In the genomic region with DNA sequence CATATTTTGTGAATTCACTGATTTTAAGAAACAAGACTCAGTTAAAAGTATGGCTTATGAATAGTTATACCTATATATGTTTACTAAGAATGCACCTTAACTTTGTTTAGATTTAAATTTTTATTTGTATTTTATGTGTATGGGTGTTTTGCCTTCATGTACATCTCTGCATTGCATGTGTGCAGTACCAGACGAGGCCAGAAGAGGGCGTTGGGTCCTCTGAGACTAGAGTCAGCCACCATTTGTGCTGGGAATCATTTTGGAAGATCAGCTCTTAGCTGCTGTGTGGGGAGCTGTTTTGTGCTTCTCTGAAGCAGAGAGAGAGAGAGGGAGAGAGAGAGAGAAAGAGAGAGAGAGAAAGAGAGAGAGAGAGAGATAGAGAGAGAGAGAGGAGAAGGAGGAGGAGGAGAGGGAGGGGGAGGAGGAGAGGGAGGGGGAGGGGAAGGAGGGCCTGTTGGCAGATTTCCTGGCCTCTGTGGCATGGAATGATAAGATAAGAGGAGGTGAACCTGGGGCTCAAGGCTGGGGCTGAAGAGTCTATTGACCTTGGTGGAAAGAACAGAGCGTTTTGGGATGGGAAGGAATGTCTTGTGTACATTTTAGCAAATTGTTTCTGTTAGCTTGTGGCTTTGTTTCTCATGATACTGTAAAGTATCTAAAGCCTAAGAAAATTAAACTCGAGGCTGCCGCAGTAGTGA, we compare ENCODE assay signal across 8 mouse cellular contexts. TPM values are rescaled to one million over a fixed set of nuclear protein-coding genes. Genes with fewer than 3 reads are reported as not detected.
A peak's percentile ranks its signal among the peaks of the same experiment; 100 is the strongest.
DNase-seq lines count a peak whose midpoint lies in the region; ATAC-seq and TF ChIP-seq lines count a peak whose summit lies in the region.

No protein-coding gene starts in this region.

- ATAC-seq in midbrain, postnatal 0 days (ENCODE audit: low FRiP score) = no peak
- no peak for ATAC-seq in midbrain, embryonic 13.5 days

- H3K36me3 ChIP-seq in midbrain, postnatal 0 days (ENCODE audit: insufficient read depth, low read length) = no peaks in the 10 kb centered on the region
- H3K36me3 ChIP-seq in midbrain, embryonic 13.5 days = no peaks in the 10 kb centered on the region

- no peak overlapping the region for H3K27ac ChIP-seq in midbrain, postnatal 0 days (ENCODE audit: low read depth, low read length)
- H3K27ac ChIP-seq in midbrain, embryonic 13.5 days = no peak overlapping the region

- H3K27me3 ChIP-seq in midbrain, postnatal 0 days (ENCODE audit: insufficient read depth, low read length) = no peaks in the 10 kb centered on the region
- no peaks in the 10 kb centered on the region for H3K27me3 ChIP-seq in midbrain, embryonic 13.5 days

- no peaks in the 10 kb centered on the region for H3K9me3 ChIP-seq in midbrain, postnatal 0 days (ENCODE audit: low read length)
- no peaks in the 10 kb centered on the region for H3K9me3 ChIP-seq in midbrain, embryonic 13.5 days

- H3K4me2 ChIP-seq in midbrain, postnatal 0 days (ENCODE audit: low read depth, low read length, poor library complexity, severe bottlenecking) = no peak overlapping the region
- no peak overlapping the region for H3K4me2 ChIP-seq in midbrain, embryonic 13.5 days (replicated peaks)

- peak; percentile 19 for DNase-seq in embryo, embryonic 9.5 days (ENCODE audit: extremely low spot score)
- no peak for DNase-seq in embryo, embryonic 10.5 days (ENCODE audit: low spot score)
- DNase-seq in midbrain, postnatal 0 days (ENCODE audit: low spot score) = no peak
- peak; percentile 29 for DNase-seq in c-Kit-positive CD71-positive TER-119-positive erythroid progenitor cells, embryonic 14.5 days (ENCODE audit: low spot score)
- peak; percentile 27 for DNase-seq in mesoderm, embryonic 11.5 days (ENCODE audit: low read depth, low spot score)
- no peak for DNase-seq in MN1 (ENCODE audit: low spot score)
- DNase-seq in left cerebral cortex, adult 9 months (ENCODE audit: low spot score in 2 of 2) = no peak

- no peak overlapping the region for H3K4me3 ChIP-seq in midbrain, postnatal 0 days (ENCODE audit: low read depth, low read length)
- H3K4me3 ChIP-seq in midbrain, embryonic 13.5 days (replicated peaks) = no peak overlapping the region

- H3K4me1 ChIP-seq in midbrain, postnatal 0 days (ENCODE audit: insufficient read depth, low read length) = no peaks in the 10 kb centered on the region
- H3K4me1 ChIP-seq in midbrain, embryonic 13.5 days (replicated peaks) = peaks cover 13% of the 10 kb centered on the region

- TF ChIP-seq CTCF in midbrain, postnatal 0 days (IDR thresholded peaks at IDR 0.05) = peak; percentile 26

- 61% methylated on average over 5 of the region's 5 CpGs for WGBS in midbrain, postnatal 0 days
- WGBS in midbrain, embryonic 13.5 days = 68% methylated on average over 5 of the region's 5 CpGs

- no peak overlapping the region for H3K9ac ChIP-seq in midbrain, postnatal 0 days (replicated peaks; ENCODE audit: low read length, poor library complexity, severe bottlenecking)
- H3K9ac ChIP-seq in midbrain, embryonic 13.5 days (replicated peaks) = no peak overlapping the region

RNA-seq across cellular contexts. Expression of gene Slc25a26, which starts 33.5 kb away (rescaled TPM):
- 11.8 and 19.2 TPM in 2 replicates for total RNA-seq in midbrain, postnatal 0 days (2014; rRNA removed)
- polyA plus RNA-seq in midbrain, postnatal 0 days (2015; fragmentation: Nextera tagmentation; extraction: Ambion mirVana) = 10.7 and 11.5 TPM in 2 replicates
- polyA plus RNA-seq in midbrain, embryonic 13.5 days (2015; fragmentation: Nextera tagmentation; extraction: Ambion mirVana) = 7.1 and 7.9 TPM in 2 replicates

Comparison
In these comparisons a context has a peak if more than half of its experiments do, and no peak if none do; other contexts are left out.
1. DNase-seq: peak in embryo, embryonic 9.5 days (single experiment), c-Kit-positive CD71-positive TER-119-positive erythroid progenitor cells, embryonic 14.5 days (single experiment) and mesoderm, embryonic 11.5 days (single experiment); none in embryo, embryonic 10.5 days (single experiment), midbrain, postnatal 0 days (single experiment), MN1 (single experiment) and left cerebral cortex, adult 9 months (0 of 2).